Mouse (Mus musculus) neural tube, postnatal 0 days (tissue): ENCODE results near the gene Ctu1. TPM values are rescaled to one million over a fixed set of nuclear protein-coding genes. Genes with fewer than 3 reads are reported as not detected.

ENCODE experiments used
- polyA plus RNA-seq: library from polyadenylated mRNA; unstranded; fragments of >200 nt; fragmentation: Nextera tagmentation; extraction: Ambion mirVana; gene quantifications from 2 replicates; pipeline ENCODE4 v1.2.1, GENCODE M21; 2015

Ctu1 gene
- 13.4 and 16.4 TPM in 2 replicates for polyA plus RNA-seq

GRCm38 (mm10) chr7:43671809-43672580 is at the start of gene Ctu1:
Gene Ctu1, plus strand, starts transcription at chr7:43672016.

GRCm38 (mm10) chr7:43634500-43634899 is 37.3 kb upstream of the Ctu1 start, which contains the start of gene Ceacam18:
Gene Ceacam18, plus strand, starts transcription at chr7:43634707.

GRCm38 (mm10) chr7:43660002-43660401 is 11.8 kb upstream of the Ctu1 start, which contains the start of gene Siglece:
Gene Siglece, minus strand, starts transcription at chr7:43660161.

GRCm38 (mm10) chr7:43690118-43690517 is 18.3 kb downstream of the Ctu1 start, which contains the start of gene Klk14:
Gene Klk14, plus strand, starts transcription at chr7:43690418.

GRCm38 (mm10) chr7:43712267-43712666 is 40.5 kb downstream of the Ctu1 start, which contains the start of gene Klk13:
Gene Klk13, plus strand, starts transcription at chr7:43712567.

Other genes starting within 250 kb of the Ctu1 start
- not detected in 2 replicates for gene Lim2, start 244.3 kb upstream of the Ctu1 start, polyA plus RNA-seq
- not detected in 2 replicates for gene Nkg7, start 234.9 kb upstream of the Ctu1 start, polyA plus RNA-seq
- gene Cldnd2, start 231.2 kb upstream of the Ctu1 start, polyA plus RNA-seq = not detected in 2 replicates
- gene Etfb, start 227.9 kb upstream of the Ctu1 start, polyA plus RNA-seq = 158 and 160 TPM in 2 replicates
- 0.35 TPM in 1 of 2 replicates, not detected in the other for gene Gm45233, start 227.9 kb upstream of the Ctu1 start, polyA plus RNA-seq
- 22.5 and 30.7 TPM in 2 replicates for gene Vsig10l, start 208.9 kb upstream of the Ctu1 start, polyA plus RNA-seq
- 12.7 and 16.4 TPM in 2 replicates for gene Iglon5, start 181.9 kb upstream of the Ctu1 start, polyA plus RNA-seq
- not detected in 2 replicates for gene 4931406B18Rik, start 166.1 kb upstream of the Ctu1 start, polyA plus RNA-seq
- gene Cd33, start 127.6 kb upstream of the Ctu1 start, polyA plus RNA-seq = 1.9 and 2.0 TPM in 2 replicates
- 3.7 and 3.9 TPM in 2 replicates for gene Zfp658, start 109.8 kb upstream of the Ctu1 start, polyA plus RNA-seq
- 8.9 and 9.6 TPM in 2 replicates for gene Zfp719, start 92.4 kb upstream of the Ctu1 start, polyA plus RNA-seq
- gene Zfp819, start 64.8 kb upstream of the Ctu1 start, polyA plus RNA-seq = 0.34 and 0.43 TPM in 2 replicates
- gene Ceacam18, start 37.3 kb upstream of the Ctu1 start, polyA plus RNA-seq = not detected in 2 replicates
- gene Siglece, start 11.9 kb upstream of the Ctu1 start, polyA plus RNA-seq = 0.31 and 0.66 TPM in 2 replicates
- gene Klk14, start 18.4 kb downstream of the Ctu1 start, polyA plus RNA-seq = not detected in 2 replicates
- gene Klk13, start 40.6 kb downstream of the Ctu1 start, polyA plus RNA-seq = 0.24 and 0.25 TPM in 2 replicates
- gene Klk12, start 96.9 kb downstream of the Ctu1 start, polyA plus RNA-seq = not detected in 2 replicates
- gene Klk11, start 102.6 kb downstream of the Ctu1 start, polyA plus RNA-seq = not detected in 2 replicates
- 0.28 and 0.54 TPM in 2 replicates for gene Klk10, start 109.0 kb downstream of the Ctu1 start, polyA plus RNA-seq
- 0.23 TPM in 1 of 2 replicates, not detected in the other for gene Klk9, start 119.9 kb downstream of the Ctu1 start, polyA plus RNA-seq
- gene Klk8, start 125.6 kb downstream of the Ctu1 start, polyA plus RNA-seq = 11.5 and 15.1 TPM in 2 replicates
- gene Klk7, start 139.3 kb downstream of the Ctu1 start, polyA plus RNA-seq = 0.11 and 0.15 TPM in 2 replicates
- gene Klk6, start 152.5 kb downstream of the Ctu1 start, polyA plus RNA-seq = not detected in 2 replicates
- gene Klk5, start 170.0 kb downstream of the Ctu1 start, polyA plus RNA-seq = not detected in 2 replicates
- gene Klk4, start 209.1 kb downstream of the Ctu1 start, polyA plus RNA-seq = 0.15 TPM in 1 of 2 replicates, not detected in the other